ENCODE assay signal across 9 mouse cellular contexts in genomic region chr2:138405753-138406528, GRCm38 (mm10).
DNase-seq lines count a peak whose midpoint lies in the region; ATAC-seq and TF ChIP-seq lines count a peak whose summit lies in the region.
"Had no signal": no experiment of that assay in that cellular context is flagged by ENCODE, and none has a peak within 500 bp of the region (broad histone marks: within the 10 kb centered on the region; RNA-seq: fewer than 3 reads in every experiment).

No protein-coding gene starts in this region.

- H3K4me2 ChIP-seq in lung, embryonic 14.5 days, result no peak overlapping the region
- H3K4me2 ChIP-seq in forebrain, embryonic 13.5 days, result no peak overlapping the region
- H3K4me2 ChIP-seq in midbrain, embryonic 15.5 days, result no peak overlapping the region

- no peaks in the 10 kb centered on the region for H3K9me3 ChIP-seq in lung, embryonic 14.5 days (ENCODE audit: low read depth, low read length)
- H3K9me3 ChIP-seq in forebrain, embryonic 13.5 days (replicated peaks), result no peaks in the 10 kb centered on the region
- no peaks in the 10 kb centered on the region for H3K9me3 ChIP-seq in midbrain, embryonic 15.5 days

- H3K27ac ChIP-seq in lung, embryonic 14.5 days (ENCODE audit: low read depth), result no peak overlapping the region
- no peak overlapping the region for H3K27ac ChIP-seq in forebrain, embryonic 13.5 days
- H3K27ac ChIP-seq in midbrain, embryonic 15.5 days, result peak overlapping the region; percentile 50; the same call in 1 of the 2 replicates
- no peak overlapping the region for H3K27ac ChIP-seq in gastrocnemius, adult 2 months

- no peaks in the 10 kb centered on the region for H3K27me3 ChIP-seq in lung, embryonic 14.5 days (ENCODE audit: insufficient read depth, low read length)
- H3K27me3 ChIP-seq in forebrain, embryonic 13.5 days, result 0 out of 2 replicates have a peak, but pooled peaks cover 2% of the 10 kb centered on the region
- no peaks in the 10 kb centered on the region for H3K27me3 ChIP-seq in midbrain, embryonic 15.5 days (replicated peaks)

- H3K36me3 ChIP-seq in lung, embryonic 14.5 days (ENCODE audit: insufficient read depth), result no peaks in the 10 kb centered on the region
- H3K36me3 ChIP-seq in forebrain, embryonic 13.5 days (ENCODE audit: poor library complexity, severe bottlenecking), result no peaks in the 10 kb centered on the region
- no peaks in the 10 kb centered on the region for H3K36me3 ChIP-seq in midbrain, embryonic 15.5 days (replicated peaks)

- no peak overlapping the region for H3K4me3 ChIP-seq in lung, embryonic 14.5 days (ENCODE audit: low read depth, low read length)
- H3K4me3 ChIP-seq in lung, adult 2 months (replicated peaks; ENCODE audit: extremely low read depth, low read depth, low read length), result no peak overlapping the region
- H3K4me3 ChIP-seq in forebrain, embryonic 13.5 days, result no peak overlapping the region
- H3K4me3 ChIP-seq in midbrain, embryonic 15.5 days, result no peak overlapping the region
- no peak overlapping the region for H3K4me3 ChIP-seq in gastrocnemius, adult 2 months
- H3K4me3 ChIP-seq: myocyte had no signal

- TF ChIP-seq CTCF in lung, embryonic 14.5 days (IDR thresholded peaks at IDR 0.05; ENCODE audit: low read depth), result no peak
- no peak for TF ChIP-seq CTCF in lung, adult 2 months (IDR thresholded peaks at IDR 0.05; ENCODE audit: insufficient read depth, low read length)
- TF ChIP-seq CTCF in gastrocnemius, adult 2 months (IDR thresholded peaks at IDR 0.05), result no peak

- no peak overlapping the region for H3K9ac ChIP-seq in lung, embryonic 14.5 days
- no peak overlapping the region for H3K9ac ChIP-seq in forebrain, embryonic 13.5 days
- no peak overlapping the region for H3K9ac ChIP-seq in midbrain, embryonic 15.5 days

- ATAC-seq in lung, embryonic 14.5 days (ENCODE audit: insufficient read depth), result peak; percentile 92
- peak; percentile 94 for ATAC-seq in forebrain, embryonic 13.5 days
- ATAC-seq in midbrain, embryonic 15.5 days (replicated peaks), result peak; percentile 92

- H3K4me1 ChIP-seq in lung, embryonic 14.5 days (ENCODE audit: insufficient read depth), result 0 out of 2 replicates have a peak, but pooled peaks cover 3% of the 10 kb centered on the region
- H3K4me1 ChIP-seq in lung, adult 2 months (ENCODE audit: control insufficient read depth, insufficient read depth, low read length), result no peaks in the 10 kb centered on the region; the same call in 1 of the 2 replicates
- H3K4me1 ChIP-seq in forebrain, embryonic 13.5 days, result peaks cover 11% of the 10 kb centered on the region
- H3K4me1 ChIP-seq in midbrain, embryonic 15.5 days, result peaks cover 11% of the 10 kb centered on the region

- WGBS in lung, embryonic 14.5 days, result 9% methylated on average over 4 of the region's 4 CpGs
- 17% methylated on average over 4 of the region's 4 CpGs for whole genome bisulfite sequencing in lung, adult 2 months
- 4% methylated on average over 4 of the region's 4 CpGs for WGBS in forebrain, embryonic 13.5 days
- WGBS in midbrain, embryonic 15.5 days, result 2% methylated on average over 4 of the region's 4 CpGs

- peak; percentile 79 for DNase-seq in lung, embryonic 14.5 days
- no peak for DNase-seq in lung, adult 2 months
- DNase-seq in layer of hippocampus, postnatal 14 days (ENCODE audit: low spot score in 2 of 2), result peak; percentile 21 to 28
- DNase-seq in MN1 (ENCODE audit: low spot score), result no peak
- DNase-seq in adrenal gland, postnatal 14 days, result no peak
- DNase-seq in gastrocnemius, adult 2 months, result no peak

- TF ChIP-seq POLR2A in lung, adult 2 months (IDR thresholded peaks at IDR 0.05; ENCODE audit: borderline replicate concordance, extremely low read depth, low read depth, low read length), result no peak

- intact Hi-C loops in gastrocnemius, adult 2 months (cut with DNase I), result no loop called here

Comparison
In these comparisons a context has a peak if more than half of its experiments do, and no peak if none do; other contexts are left out.
1. DNase-seq: peak in lung, embryonic 14.5 days (single experiment) and layer of hippocampus, postnatal 14 days (2 of 2); none in lung, adult 2 months (single experiment), MN1 (single experiment), adrenal gland, postnatal 14 days (single experiment) and gastrocnemius, adult 2 months (single experiment).
2. Peak in every context shown above with its lines, with median percentiles within 50 percentile points of each other: ATAC-seq.